Mouse (Mus musculus): Measurements from ENCODE around the gene Sat1.

Gene Sat1

DNA sequence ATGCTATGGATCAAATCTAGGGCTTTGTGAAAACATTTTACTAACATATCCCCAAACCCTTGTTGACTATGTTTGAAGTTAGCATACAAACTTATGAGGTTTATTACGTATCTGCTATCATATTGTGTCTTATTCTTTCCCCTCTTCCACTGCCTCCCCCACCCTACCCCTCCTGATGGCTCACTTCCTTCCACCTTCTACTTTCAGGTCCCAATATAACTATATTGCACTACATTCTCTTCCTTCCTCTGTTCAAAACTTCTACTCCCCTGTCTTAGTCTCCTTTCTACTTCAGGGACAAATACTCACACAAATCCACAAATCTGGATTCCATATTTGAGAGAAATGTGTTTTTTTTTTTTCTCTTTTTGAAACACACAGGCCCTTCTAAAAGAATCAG is 52.7 kb downstream of the Sat1 start:
- DNase-seq: no peak

All from cerebellum, adult 11-12 months (tissue).